Mouse (Mus musculus) lung, postnatal 0 days (tissue): ENCODE data around the gene Nup188. TPM values are rescaled to one million over a fixed set of nuclear protein-coding genes. Genes with fewer than 3 reads are reported as not detected.

Experiments
- ATAC-seq: fragments of 200-750 bp; cut with Nextera tagmentation; 2 replicates; pipeline ENCODE4 v1.8.0; 2017; ENCODE audit warnings: moderate library complexity
- DNase-seq: peaks from one replicate; pipeline ENCODE4 v3.0.0-alpha.2; 2016; ENCODE audit warnings: low spot score
- H3K27ac ChIP-seq: fragments of 300-500 bp; sonication (generic); 2 replicates; pipeline ENCODE4 v1.5.1; 2014; ENCODE audit warnings: antibody characterized with exemption, mild to moderate bottlenecking, low read length, mixed read lengths
- H3K27me3 ChIP-seq: fragments of 300-500 bp; sonication (generic); replicated peaks from 2 replicates; pipeline ENCODE4 v1.6.1; 2014; ENCODE audit warnings: low read length, mixed read lengths; ENCODE audit not compliant: insufficient read depth
- H3K36me3 ChIP-seq: fragments of 300-500 bp; sonication (generic); 2 replicates; pipeline ENCODE4 v1.6.1; 2014; ENCODE audit warnings: low read length, mixed read lengths; ENCODE audit not compliant: insufficient read depth
- H3K4me1 ChIP-seq: fragments of 300-500 bp; sonication (generic); 2 replicates; pipeline ENCODE4 v1.6.1; 2014; ENCODE audit warnings: antibody characterized with exemption, low read depth, low read length, mixed read lengths; ENCODE audit not compliant: insufficient read depth
- H3K4me2 ChIP-seq: fragments of 300-500 bp; sonication (generic); replicated peaks from 2 replicates; pipeline ENCODE4 v1.6.1; 2014; ENCODE audit warnings: low read depth, mild to moderate bottlenecking, low read length, moderate library complexity, mixed read lengths
- H3K4me3 ChIP-seq: fragments of 300-500 bp; sonication (generic); 2 replicates; pipeline ENCODE4 v1.5.1; 2014; ENCODE audit warnings: low read depth, low read length
- H3K9ac ChIP-seq: fragments of 300-500 bp; sonication (generic); replicated peaks from 2 replicates; pipeline ENCODE4 v1.6.1; 2014; ENCODE audit warnings: low read depth, mild to moderate bottlenecking
- H3K9me3 ChIP-seq: fragments of 300-500 bp; sonication (generic); 2 replicates; pipeline ENCODE4 v1.6.1; 2016; ENCODE audit warnings: low read length, mixed read lengths
- CTCF ChIP-seq: IDR thresholded peaks from 2 replicates; pipeline ENCODE4 v1.5.1; 2016; ENCODE audit warnings: antibody characterized with exemption, mild to moderate bottlenecking
- EP300 ChIP-seq: IDR thresholded peaks from 2 replicates; pipeline ENCODE4 v1.6.1; 2016; ENCODE audit warnings: antibody characterized with exemption, mild to moderate bottlenecking, control low read depth
- WGBS: fragments of 180-500 bp; shearing (Covaris S2); extraction: QIAGEN DNeasy Blood & Tissue Kit; methylation state at CpG from one replicate; pipeline ENCODE4 v1.1.7; 2014; 5-methylcytosine and 5-hydroxymethylcytosine counted together
- polyA plus RNA-seq: library from polyadenylated mRNA; unstranded; fragments of >200 nt; fragmentation: Nextera tagmentation; extraction: Ambion mirVana; gene quantifications from 2 replicates; pipeline ENCODE4 v1.2.1, GENCODE M21; 2015

Nup188 gene
- polyA plus RNA-seq, 1 experiment from 2014 or later: 8.9 TPM

DNA sequence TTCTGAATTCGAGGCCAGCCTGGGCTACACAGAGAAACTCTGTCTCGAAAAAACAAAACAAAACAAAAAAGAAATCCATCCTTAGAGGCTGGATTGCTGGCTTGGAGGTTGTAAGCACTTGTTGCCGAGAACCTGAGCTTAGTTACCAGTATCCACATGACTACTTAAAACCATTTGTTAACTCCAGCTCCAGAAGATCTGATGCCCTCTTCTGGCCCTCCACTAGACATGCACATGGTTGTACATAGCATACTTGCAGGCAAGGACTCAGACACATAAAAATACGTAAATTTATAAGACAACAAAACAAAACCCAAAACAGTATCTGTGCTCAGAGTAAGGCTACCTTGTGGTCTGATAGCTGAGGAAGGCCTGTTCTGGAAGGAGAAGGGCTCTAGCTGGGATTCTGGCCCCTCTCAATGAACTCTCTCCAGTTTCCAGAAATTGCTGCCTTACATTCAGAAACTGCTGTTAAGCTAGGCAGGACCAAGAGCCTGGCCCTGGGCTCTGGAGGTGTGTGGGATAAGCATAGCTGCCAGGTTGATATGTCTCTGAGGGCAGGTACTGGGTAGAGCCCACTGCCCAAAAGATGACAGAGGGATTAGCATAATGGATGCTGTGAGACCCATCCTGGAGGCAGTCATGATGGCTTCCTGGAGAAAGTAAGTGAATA is 25.0 kb upstream of the Nup188 start:
- no peaks in the 10 kb centered on the region for H3K27me3 ChIP-seq
- TF ChIP-seq CTCF (peak; percentile 43), EP300 (no peak)
- H3K4me2 ChIP-seq: no peak overlapping the region
- no peak overlapping the region for H3K27ac ChIP-seq
- peaks cover 21% of the 10 kb centered on the region for H3K4me1 ChIP-seq
- ATAC-seq (no peak), DNase-seq (no peak)
- WGBS: 84% methylated on average over 4 of the region's 4 CpGs
- H3K36me3 ChIP-seq: peaks cover 43% of the 10 kb centered on the region
- no peak overlapping the region for H3K9ac ChIP-seq
- H3K9me3 ChIP-seq: no peaks in the 10 kb centered on the region
- H3K4me3 ChIP-seq: no peak overlapping the region

DNA sequence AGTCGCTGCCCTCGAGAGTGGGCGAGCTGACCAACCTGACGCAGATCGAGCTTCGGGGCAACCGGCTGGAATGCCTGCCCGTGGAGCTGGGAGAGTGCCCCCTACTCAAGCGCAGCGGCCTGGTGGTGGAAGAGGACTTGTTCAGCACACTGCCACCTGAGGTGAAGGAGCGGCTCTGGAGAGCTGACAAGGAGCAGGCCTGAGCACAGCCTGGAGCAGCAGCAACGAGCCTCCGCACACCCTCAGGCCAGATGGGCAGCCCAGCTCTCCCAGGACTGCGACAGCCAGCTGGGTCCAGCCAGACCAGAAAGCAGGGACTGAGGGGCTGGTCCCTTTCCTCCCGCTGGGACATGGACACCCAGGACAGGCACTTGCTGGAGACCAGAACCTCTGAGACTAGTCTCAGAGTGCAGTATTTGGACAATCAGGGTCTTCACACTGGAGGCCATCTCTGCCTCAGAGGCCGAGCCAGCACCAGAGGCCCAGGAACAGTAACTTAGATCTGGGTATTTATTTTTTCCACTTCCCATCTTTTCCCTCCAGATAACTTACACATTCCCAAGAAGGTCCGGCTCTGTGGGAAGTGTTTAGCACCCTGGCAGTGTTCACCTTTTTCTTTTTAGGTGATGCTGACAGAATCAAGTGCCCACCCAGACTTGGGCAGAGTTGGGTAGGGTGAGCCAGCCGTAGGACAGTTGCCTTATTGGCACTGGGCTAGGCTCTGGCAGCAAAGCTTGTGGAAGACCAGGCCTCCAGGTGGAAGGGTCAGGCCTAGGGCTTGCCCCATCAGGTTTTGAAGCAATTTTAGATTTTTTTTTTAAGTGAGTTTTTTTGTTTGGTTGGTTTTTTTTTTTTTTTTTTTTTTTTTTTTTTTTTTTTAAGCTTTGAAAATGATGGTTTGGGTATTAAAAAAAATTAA is 24.0 kb upstream of the Nup188 start:
- Histone ChIP-seq H3K9me3 (no peaks in the 10 kb centered on the region), H3K27ac (peak overlapping the region; percentile 64; the same call in 1 of the 2 replicates), H3K27me3 (no peaks in the 10 kb centered on the region), H3K4me1 (peaks cover 30% of the 10 kb centered on the region), H3K4me2 (no peak overlapping the region), H3K4me3 (no peak overlapping the region), H3K9ac (no peak overlapping the region), H3K36me3 (peaks cover 35% of the 10 kb centered on the region)
- WGBS: 85% methylated on average over 18 of the region's 18 CpGs
- TF ChIP-seq CTCF: no peak
- no peak for TF ChIP-seq EP300
- DNase-seq: no peak
- ATAC-seq: no peak

DNA sequence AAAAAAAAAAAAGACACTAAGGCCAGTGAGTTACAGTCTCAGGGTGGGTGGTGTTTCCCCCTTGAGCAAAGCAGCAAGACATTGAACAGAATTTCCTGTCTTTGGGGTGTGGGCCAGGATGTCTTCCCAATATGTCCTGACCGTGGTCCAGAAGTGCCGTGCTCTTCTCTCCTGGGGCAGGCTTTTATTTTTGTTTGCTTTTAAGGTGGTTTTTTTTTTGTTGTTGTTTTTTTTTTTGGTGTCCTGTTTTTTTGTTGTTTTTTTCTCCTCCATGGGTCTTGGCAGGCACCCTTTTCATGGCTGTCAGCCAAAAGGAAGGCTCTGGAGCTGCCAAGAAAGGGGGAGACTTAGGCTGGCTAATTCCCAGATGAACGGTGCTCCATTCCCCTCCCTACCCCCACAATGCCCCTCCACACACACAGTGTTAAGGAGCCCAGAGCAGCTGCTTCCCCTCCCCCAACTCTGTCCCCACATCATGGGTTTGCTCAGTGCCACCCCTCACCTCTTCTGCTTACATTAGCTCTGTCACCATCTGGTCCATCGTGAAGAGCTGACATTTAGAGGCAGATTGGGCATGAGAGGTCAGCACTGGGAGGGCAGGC is 23.3 kb upstream of the Nup188 start:
- ATAC-seq: no peak
- Histone ChIP-seq H3K9ac (no peak overlapping the region), H3K27me3 (no peaks in the 10 kb centered on the region), H3K9me3 (no peaks in the 10 kb centered on the region), H3K27ac (peak overlapping the region; percentile 2; the same call in 1 of the 2 replicates), H3K4me3 (no peak overlapping the region), H3K4me1 (peaks cover 27% of the 10 kb centered on the region), H3K4me2 (no peak overlapping the region), H3K36me3 (peaks cover 27% of the 10 kb centered on the region)
- 16% methylated on average over 4 of the region's 4 CpGs for WGBS
- DNase-seq: peak; percentile 67
- no peak for TF ChIP-seq CTCF
- no peak; the same call in 1 of the 2 replicates for TF ChIP-seq EP300

DNA sequence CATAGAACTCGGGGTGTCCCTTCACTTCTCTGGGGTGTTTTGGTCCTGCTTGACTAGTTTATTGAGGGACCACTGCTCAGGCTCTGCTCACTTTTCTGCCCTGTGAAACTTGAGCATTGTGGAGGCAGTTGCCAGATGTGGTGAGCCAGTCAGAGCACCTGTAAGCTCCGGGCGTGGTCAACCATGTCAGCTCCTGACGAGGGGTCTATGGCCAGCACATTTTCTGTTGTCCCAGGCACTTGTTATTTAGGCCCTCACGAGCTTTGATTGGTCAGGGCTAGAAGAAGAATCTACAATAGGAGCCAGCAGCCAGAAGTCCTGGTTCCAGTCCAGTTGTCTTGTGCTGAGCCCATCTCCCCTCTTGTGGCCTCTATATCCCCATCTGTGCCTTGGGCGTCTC is 22.4 kb upstream of the Nup188 start:
- no peaks in the 10 kb centered on the region for H3K27me3 ChIP-seq
- peaks cover 25% of the 10 kb centered on the region for H3K36me3 ChIP-seq
- no peak for TF ChIP-seq CTCF
- H3K9ac ChIP-seq: no peak overlapping the region
- WGBS: 87% methylated on average over 6 of the region's 6 CpGs
- H3K9me3 ChIP-seq: no peaks in the 10 kb centered on the region
- peaks cover 25% of the 10 kb centered on the region for H3K4me1 ChIP-seq
- H3K4me2 ChIP-seq: no peak overlapping the region
- DNase-seq (no peak), ATAC-seq (no peak)
- H3K4me3 ChIP-seq: no peak overlapping the region
- H3K27ac ChIP-seq: no peak overlapping the region; the same call in 1 of the 2 replicates

DNA sequence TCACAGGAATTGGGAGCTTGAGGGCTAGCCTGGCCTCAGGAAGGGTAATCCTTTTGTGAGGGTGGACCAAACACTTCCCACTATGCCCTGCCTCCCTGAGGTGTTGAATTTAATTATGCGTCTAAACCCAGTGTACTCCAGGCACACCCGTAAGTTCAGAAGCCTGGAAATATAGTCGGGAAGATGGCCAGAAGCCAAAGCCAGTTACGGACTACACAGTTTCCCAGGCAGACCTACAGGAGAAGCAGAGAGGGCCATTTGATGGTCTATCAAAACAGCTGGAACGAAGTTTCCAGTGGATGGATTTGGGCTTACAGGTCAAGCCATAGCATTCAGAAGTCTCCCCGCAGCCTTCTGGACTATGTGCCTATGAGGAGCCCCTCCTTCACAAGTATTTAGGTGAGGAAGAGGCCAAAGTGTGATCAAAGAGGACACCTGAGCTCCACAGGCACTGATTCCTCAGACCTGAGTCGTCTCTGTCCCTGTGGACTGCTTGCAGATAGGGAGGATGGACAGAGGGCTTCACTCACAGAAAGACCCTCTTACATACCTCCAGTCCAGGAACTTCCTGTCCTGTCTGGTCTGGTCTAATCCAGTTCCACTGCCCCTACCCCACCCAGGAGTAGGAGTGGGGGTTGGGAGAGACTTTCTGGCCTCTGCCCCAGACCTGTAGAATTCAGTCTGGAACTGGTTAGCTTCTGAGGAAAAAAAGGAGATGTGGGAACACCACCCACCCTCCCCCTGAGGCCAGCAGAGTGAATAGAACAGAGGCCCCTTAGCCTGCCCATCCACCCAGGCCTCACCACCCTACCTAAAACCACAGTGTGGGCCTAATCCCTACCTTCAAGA is 21.3 kb upstream of the Nup188 start:
- H3K4me2 ChIP-seq: no peak overlapping the region
- no peak for ATAC-seq
- H3K4me3 ChIP-seq: no peak overlapping the region
- H3K9me3 ChIP-seq: no peaks in the 10 kb centered on the region
- peaks cover 27% of the 10 kb centered on the region for H3K4me1 ChIP-seq
- peaks cover 25% of the 10 kb centered on the region for H3K36me3 ChIP-seq
- H3K27ac ChIP-seq: peak overlapping the region; percentile 92
- TF ChIP-seq CTCF (no peak), EP300 (no peak)
- H3K27me3 ChIP-seq: no peaks in the 10 kb centered on the region
- WGBS: 58% methylated on average over 7 of the region's 7 CpGs
- H3K9ac ChIP-seq: no peak overlapping the region; the same call in 1 of the 2 replicates
- DNase-seq: no peak
